Mouse (Mus musculus): ENCODE measurements around the gene Nusap1.

GRCm38 (mm10) chr2:119602488-119602887, 15.6 kb upstream of the Nusap1 start:
- TF ChIP-seq CTCF (IDR thresholded peaks at IDR 0.05; ENCODE audit: low read depth) (no peak), EP300 (IDR thresholded peaks at IDR 0.05; ENCODE audit: low read depth) (no peak)

Measured in heart, postnatal 0 days (tissue).